Mouse (Mus musculus) bone marrow, adult 2 months (tissue): ENCODE results near the gene Notch1. TPM values are rescaled to one million over a fixed set of nuclear protein-coding genes. Genes with fewer than 3 reads are reported as not detected.

Experiments
- H3K27ac ChIP-seq: fragments of 200-500 bp; 2 replicates; pipeline ENCODE4 v1.5.1; 2012; ENCODE audit warnings: low read depth, mild to moderate bottlenecking, control low read depth, inconsistent platforms, low read length; ENCODE audit not compliant: control insufficient read depth, poor library complexity, insufficient read depth
- H3K4me1 ChIP-seq: fragments of 200-500 bp; 2 replicates; pipeline ENCODE4 v1.6.1; 2011; ENCODE audit warnings: low read length; ENCODE audit not compliant: control insufficient read depth, insufficient read depth
- H3K4me3 ChIP-seq: fragments of 200-500 bp; replicated peaks from 2 replicates; pipeline ENCODE3; 2011; ENCODE audit warnings: mild to moderate bottlenecking, low read depth, low read length, control low read depth; ENCODE audit not compliant: control insufficient read depth
- CTCF ChIP-seq: fragments of 200-500 bp; IDR thresholded peaks from 2 replicates; pipeline ENCODE4 v1.5.1; 2011; ENCODE audit warnings: low read length, control low read depth; ENCODE audit not compliant: control insufficient read depth, insufficient read depth
- POLR2A ChIP-seq: fragments of 200-500 bp; IDR thresholded peaks from 2 replicates; pipeline ENCODE4 v1.6.1; 2011; ENCODE audit warnings: low read depth, mild to moderate bottlenecking, control low read depth, low read length, borderline replicate concordance; ENCODE audit not compliant: control insufficient read depth
- WGBS: fragments of 180-500 bp; shearing (Covaris S2); methylation state at CpG from one replicate; pipeline ENCODE4 v1.1.7; 2018; 5-methylcytosine and 5-hydroxymethylcytosine counted together
- polyA plus RNA-seq: library from polyadenylated mRNA; stranded (reverse); fragments of >200 nt; gene quantifications from 2 replicates; pipeline ENCODE4 v1.2.4, GENCODE M21; 2011; ENCODE audit warnings: low replicate concordance; ENCODE audit not compliant: missing spikeins, insufficient read depth, insufficient read length

Gene Notch1
- polyA plus RNA-seq, 1 experiment, result 36.9 TPM

DNA sequence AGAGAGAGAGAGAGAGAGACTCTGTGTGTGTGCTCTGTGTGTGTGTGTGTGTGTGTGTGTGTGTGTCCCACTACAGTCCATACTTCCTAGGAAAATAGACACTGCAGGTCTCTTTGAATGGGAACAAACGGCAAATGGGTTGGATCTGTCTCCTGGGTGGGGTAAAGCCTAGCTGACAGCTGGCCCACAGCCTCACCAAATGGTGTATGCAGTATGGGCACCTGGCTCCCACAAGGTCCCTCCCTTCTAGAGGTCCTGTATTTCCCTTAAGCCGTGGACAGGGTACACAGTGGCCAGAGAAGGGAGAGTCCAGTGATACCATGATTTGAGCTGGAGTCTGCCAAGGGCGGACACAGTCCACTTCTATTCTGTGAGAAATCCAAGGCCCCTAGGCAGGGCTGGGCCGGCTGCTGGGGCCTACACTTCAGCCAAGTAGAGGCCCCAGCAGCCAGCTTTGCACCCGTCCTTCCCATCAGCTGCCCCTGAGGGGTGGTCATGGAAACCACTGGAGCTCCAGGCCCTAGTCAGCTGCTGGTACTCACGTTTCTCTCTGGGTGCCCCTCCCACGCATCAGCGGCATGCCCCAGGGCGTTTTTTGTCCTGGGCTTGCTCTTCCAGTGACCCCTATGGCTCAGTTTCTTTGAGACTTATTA, 24.9 kb upstream of the Notch1 start:
- no peak overlapping the region for H3K27ac ChIP-seq
- H3K4me3 ChIP-seq, result no peak overlapping the region
- WGBS, result 77% methylated on average over 9 of the region's 9 CpGs
- H3K4me1 ChIP-seq, result no peaks in the 10 kb centered on the region; the same call in 1 of the 2 replicates
- no peak for TF ChIP-seq POLR2A
- no peak for TF ChIP-seq CTCF

DNA sequence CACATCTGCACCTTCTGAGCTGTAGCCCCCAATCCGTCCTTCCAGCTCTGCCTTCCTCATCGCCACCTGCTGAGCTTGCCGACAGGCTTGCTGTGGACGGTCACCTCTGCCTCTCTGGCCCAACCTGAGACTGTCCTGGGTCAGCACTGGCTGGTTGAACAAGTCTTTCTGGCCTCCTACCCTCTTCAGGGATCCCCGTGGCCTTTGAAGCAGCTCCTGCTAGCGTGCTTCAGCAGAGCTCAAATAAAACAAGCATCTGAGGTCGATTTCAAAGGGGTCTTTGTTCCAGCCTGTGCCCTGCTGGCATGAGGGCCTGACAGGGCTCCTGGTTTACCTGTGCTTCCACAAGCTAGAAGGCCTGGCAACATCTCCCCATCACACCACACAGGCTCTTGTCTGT, 24.3 kb upstream of the Notch1 start:
- Histone ChIP-seq H3K4me3 (no peak overlapping the region), H3K4me1 (no peaks in the 10 kb centered on the region; the same call in 1 of the 2 replicates), H3K27ac (no peak overlapping the region)
- 76% methylated on average over 7 of the region's 7 CpGs for WGBS
- no peak for TF ChIP-seq POLR2A
- no peak for TF ChIP-seq CTCF

DNA sequence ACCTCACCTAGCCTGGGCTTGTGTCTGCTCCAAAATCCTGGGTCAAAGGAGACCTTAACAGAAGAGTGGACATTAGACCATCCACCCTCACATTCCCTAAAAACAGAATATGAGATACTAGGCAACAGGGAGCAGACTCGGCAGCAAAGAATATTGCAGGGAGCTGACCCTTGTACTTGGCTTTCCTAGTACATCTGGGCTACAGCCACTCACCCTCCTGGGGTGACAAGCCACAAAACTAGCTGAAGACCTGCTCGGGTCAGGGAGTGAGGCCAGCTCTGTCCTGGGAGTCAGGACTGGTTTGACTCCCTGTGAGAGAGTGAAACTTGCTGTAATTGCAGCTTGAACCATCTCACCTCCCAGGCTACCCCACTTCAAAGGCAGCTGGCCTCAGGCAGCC, 23.1 kb upstream of the Notch1 start:
- Histone ChIP-seq H3K27ac (no peak overlapping the region), H3K4me1 (peaks cover 6% of the 10 kb centered on the region; the same call in 1 of the 2 replicates), H3K4me3 (no peak overlapping the region)
- TF ChIP-seq POLR2A (no peak), CTCF (no peak)
- 72% methylated on average over 2 of the region's 2 CpGs for WGBS

DNA sequence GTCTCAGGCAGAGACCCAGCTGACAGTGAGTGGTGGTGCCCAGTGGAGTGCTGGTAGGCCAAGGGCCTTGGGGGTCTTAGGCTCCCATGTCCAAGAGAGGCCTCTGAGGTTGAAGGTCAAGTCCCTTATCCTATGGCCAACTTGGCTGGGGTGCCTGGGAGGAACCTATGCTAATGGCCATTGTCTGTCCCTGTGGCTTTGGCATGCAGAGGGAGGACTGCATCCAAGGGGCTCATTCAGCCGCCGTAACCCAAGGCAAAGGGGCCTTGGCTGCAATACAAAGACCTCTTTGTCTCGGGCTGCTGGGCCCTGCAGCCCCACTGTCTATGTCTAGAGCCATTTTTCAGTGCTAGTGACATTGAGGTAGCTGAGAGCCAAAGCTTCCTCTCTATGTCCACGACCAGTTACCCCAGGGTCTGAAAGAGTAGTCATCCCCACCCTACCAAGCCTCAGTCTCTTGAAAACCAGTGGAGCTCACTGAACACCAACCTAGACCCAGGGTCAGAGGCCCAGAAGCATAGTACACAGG, 19.1 kb upstream of the Notch1 start:
- Histone ChIP-seq H3K4me3 (no peak overlapping the region), H3K27ac (no peak overlapping the region), H3K4me1 (peaks cover 11% of the 10 kb centered on the region)
- TF ChIP-seq POLR2A (no peak), CTCF (no peak)
- WGBS, result 74% methylated on average over 4 of the region's 4 CpGs

DNA sequence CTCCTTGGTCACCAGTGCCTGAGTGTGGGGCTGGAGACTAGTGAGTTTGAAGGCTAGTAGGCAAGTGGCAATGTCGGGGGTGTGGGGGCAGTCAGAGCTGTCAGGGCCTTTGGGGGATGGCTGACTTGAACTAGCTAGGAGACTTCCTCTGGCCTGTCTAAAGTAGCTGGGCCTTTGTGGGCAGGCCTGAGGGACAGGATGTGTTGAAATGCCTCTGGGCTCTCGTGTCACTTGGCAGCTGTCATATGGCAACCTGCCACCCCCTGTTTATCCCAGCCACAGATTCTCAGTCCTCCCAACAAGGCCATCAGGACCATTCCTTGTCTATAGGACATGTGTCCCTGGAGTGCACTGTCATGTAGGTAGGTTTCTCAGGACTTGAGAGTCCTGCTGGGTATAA, 18.2 kb upstream of the Notch1 start:
- Histone ChIP-seq H3K4me3 (no peak overlapping the region), H3K27ac (peak overlapping the region; percentile 34), H3K4me1 (peaks cover 11% of the 10 kb centered on the region)
- TF ChIP-seq CTCF (no peak), POLR2A (no peak)
- 5% methylated on average over 2 of the region's 2 CpGs for WGBS

DNA sequence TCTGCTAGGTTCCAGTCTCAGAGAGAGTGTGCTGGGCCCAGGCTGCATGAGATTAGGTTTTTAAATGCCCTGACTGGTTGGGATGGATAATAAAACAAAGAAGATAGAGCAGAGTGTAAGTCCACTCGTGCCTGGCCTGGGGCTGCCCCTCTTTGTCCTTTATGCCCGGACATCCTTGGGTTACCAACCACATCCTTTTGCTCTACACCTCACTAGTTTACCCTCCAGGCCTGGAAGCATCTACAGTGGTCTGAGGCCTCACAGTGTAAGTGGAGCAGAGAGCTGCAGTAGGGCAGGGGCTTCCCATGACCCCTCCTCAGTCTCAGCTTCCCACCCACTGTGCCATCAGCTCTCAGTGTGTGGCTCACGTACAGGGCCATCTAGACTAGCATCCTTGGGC, 17.7 kb upstream of the Notch1 start:
- H3K4me3 ChIP-seq, result no peak overlapping the region
- 17% methylated on average over 3 of the region's 3 CpGs for WGBS
- H3K4me1 ChIP-seq, result peaks cover 11% of the 10 kb centered on the region
- TF ChIP-seq CTCF (no peak), POLR2A (no peak)
- H3K27ac ChIP-seq, result peak overlapping the region; percentile 34

DNA sequence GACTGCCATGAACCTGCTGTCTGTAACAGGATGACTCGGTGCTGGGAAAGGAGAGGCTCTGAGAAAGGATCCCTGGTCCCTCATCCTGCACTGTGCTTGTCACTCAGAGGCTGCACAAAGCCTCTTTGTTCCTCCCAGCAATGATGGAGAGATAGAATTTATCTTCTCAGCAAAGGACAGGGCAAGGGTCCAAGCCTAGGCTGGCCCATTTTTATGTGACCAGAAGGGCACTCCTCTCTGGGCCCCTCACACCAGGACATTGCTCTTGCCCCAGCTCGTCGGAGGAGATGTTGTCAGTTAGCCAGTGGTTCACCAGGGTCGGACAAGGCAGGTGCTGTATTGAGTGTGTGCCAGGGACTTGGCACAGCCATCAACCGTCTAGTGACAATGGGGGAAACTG, 16.8 kb upstream of the Notch1 start:
- WGBS, result 28% methylated on average over 5 of the region's 5 CpGs
- Histone ChIP-seq H3K4me3 (no peak overlapping the region), H3K27ac (no peak overlapping the region), H3K4me1 (peaks cover 13% of the 10 kb centered on the region)
- TF ChIP-seq POLR2A (no peak), CTCF (no peak)

DNA sequence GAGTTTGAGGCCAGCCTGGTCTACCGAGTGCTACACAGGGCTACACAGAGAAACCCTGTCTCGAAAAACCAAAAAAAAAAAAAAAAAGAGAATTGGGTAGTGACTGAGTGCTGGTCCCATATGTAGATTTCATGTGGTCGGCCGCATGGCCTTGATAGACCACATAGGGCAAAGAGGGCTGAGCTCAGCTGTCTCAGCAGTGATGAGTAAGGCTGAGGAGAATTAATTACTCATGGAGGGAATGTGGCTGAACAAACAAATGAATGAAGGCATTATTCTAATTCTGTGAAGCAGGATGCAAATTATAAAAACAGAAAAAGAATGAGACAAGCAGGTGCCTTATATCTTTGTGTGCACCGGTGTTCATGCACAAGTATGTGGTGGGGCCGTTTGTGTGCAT, 15.4 kb upstream of the Notch1 start:
- WGBS, result 61% methylated on average over 6 of the region's 6 CpGs

DNA sequence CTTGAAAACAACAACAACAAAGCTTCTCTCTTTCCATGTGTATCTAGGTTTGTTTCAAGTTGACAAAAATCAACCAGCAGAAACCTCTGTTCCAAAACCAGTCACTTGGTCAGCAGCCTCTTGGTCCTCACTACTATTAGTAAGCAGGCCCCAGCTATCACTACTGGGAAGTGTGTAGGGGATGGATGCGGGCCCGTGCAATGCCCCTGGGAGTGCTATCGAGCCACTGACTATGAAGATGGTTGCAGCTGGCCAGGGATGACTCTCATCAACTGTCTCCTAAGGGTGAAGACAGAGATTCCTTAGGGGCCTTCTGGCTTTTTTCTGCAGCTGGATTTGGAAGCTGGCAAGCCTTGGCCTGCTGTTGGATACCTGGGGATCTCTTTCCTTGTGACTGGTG, 13.4 kb upstream of the Notch1 start:
- TF ChIP-seq CTCF, result no peak
- no peak for TF ChIP-seq POLR2A
- H3K27ac ChIP-seq, result no peak overlapping the region
- 65% methylated on average over 3 of the region's 3 CpGs for WGBS
- H3K4me1 ChIP-seq, result peaks cover 8% of the 10 kb centered on the region
- H3K4me3 ChIP-seq, result no peak overlapping the region

More for the DNA sequence above, 15.4 kb upstream of the Notch1 start:
- no peak for TF ChIP-seq POLR2A
- TF ChIP-seq CTCF, result no peak
- H3K27ac ChIP-seq, result no peak overlapping the region
- H3K4me1 ChIP-seq, result peaks cover 13% of the 10 kb centered on the region
- H3K4me3 ChIP-seq, result no peak overlapping the region
